Mouse (Mus musculus) hindbrain, postnatal 0 days (tissue): ENCODE measurements around the gene Kif23. TPM values are rescaled to one million over a fixed set of nuclear protein-coding genes. Genes with fewer than 3 reads are reported as not detected.

Source experiments
- ATAC-seq: fragments of 200-750 bp; cut with Nextera tagmentation; 2 replicates; pipeline ENCODE4 v1.8.0; 2017; ENCODE audit warnings: mild to moderate bottlenecking, moderate TSS enrichment, moderate library complexity
- DNase-seq: peaks from one replicate; pipeline ENCODE4 v3.0.0-alpha.2; 2015; ENCODE audit warnings: low spot score
- H3K27ac ChIP-seq: fragments of 300-500 bp; sonication (generic); 2 replicates; pipeline ENCODE4 v1.5.1; 2014; ENCODE audit warnings: mild to moderate bottlenecking
- H3K27me3 ChIP-seq: fragments of 300-500 bp; sonication (generic); 2 replicates; pipeline ENCODE4 v1.6.1; 2014; ENCODE audit warnings: low read length, mixed read lengths; ENCODE audit not compliant: insufficient read depth
- H3K36me3 ChIP-seq: fragments of 300-500 bp; sonication (generic); 2 replicates; pipeline ENCODE4 v1.6.1; 2014; ENCODE audit warnings: low read length, mixed read lengths; ENCODE audit not compliant: insufficient read depth
- H3K4me1 ChIP-seq: fragments of 300-500 bp; sonication (generic); 2 replicates; pipeline ENCODE4 v1.6.1; 2014; ENCODE audit warnings: antibody characterized with exemption, low read length, mixed read lengths; ENCODE audit not compliant: insufficient read depth
- H3K4me2 ChIP-seq: fragments of 300-500 bp; sonication (generic); 2 replicates; pipeline ENCODE4 v1.6.1; 2014; ENCODE audit warnings: low read depth, mild to moderate bottlenecking, low read length, moderate library complexity, mixed read lengths
- H3K4me3 ChIP-seq: fragments of 300-500 bp; sonication (generic); 2 replicates; pipeline ENCODE4 v1.5.1; 2014; ENCODE audit warnings: low read length
- H3K9ac ChIP-seq: fragments of 300-500 bp; sonication (generic); replicated peaks from 2 replicates; pipeline ENCODE4 v1.6.1; 2014; ENCODE audit warnings: mild to moderate bottlenecking, low read length, moderate library complexity, mixed read lengths
- H3K9me3 ChIP-seq: fragments of 300-500 bp; sonication (generic); 2 replicates; pipeline ENCODE4 v1.6.1; 2016; ENCODE audit warnings: low read length, mixed read lengths
- CTCF ChIP-seq: IDR thresholded peaks from 2 replicates; pipeline ENCODE4 v1.5.1; 2016; ENCODE audit warnings: antibody characterized with exemption, control low read depth, low read depth
- WGBS: fragments of 180-500 bp; shearing (Covaris S2); extraction: QIAGEN DNeasy Blood & Tissue Kit; methylation state at CpG from one replicate; pipeline ENCODE4 v1.1.7; 2014; 5-methylcytosine and 5-hydroxymethylcytosine counted together
- polyA plus RNA-seq: library from polyadenylated mRNA; unstranded; fragments of >200 nt; fragmentation: Nextera tagmentation; extraction: Ambion mirVana; gene quantifications from 2 replicates; pipeline ENCODE4 v1.2.1, GENCODE M21; 2015
- total RNA-seq: library from RNA; depleted of rRNA; stranded (reverse); fragments of >200 nt; gene quantifications from 2 replicates; pipeline ENCODE4 v1.2.3, GENCODE M21; 2014; rRNA removed

The Kif23 gene
- total RNA-seq = 4.5 and 7.5 TPM in 2 replicates
- polyA plus RNA-seq = 14.7 and 15.5 TPM in 2 replicates

GRCm38 (mm10) chr9:61946623-61947401, at the start of gene Kif23:
Kif23 (minus strand) TSS chr9:61946774.
- H3K4me1 ChIP-seq = peaks cover 7% of the 10 kb centered on the region
- 1% methylated on average over 44 of the region's 44 CpGs for WGBS
- TF ChIP-seq CTCF = peak; percentile 64
- peak within 1 kb of the TSS; percentile 100 for H3K4me2 ChIP-seq
- no peaks in the 10 kb centered on the region for H3K36me3 ChIP-seq
- H3K27ac ChIP-seq = 0 out of 2 replicates have a peak within 1 kb of the TSS, but pooled peaks have one; percentile 20
- H3K9me3 ChIP-seq = no peaks in the 10 kb centered on the region
- ATAC-seq (peak; percentile 94), DNase-seq (peak; percentile 98)
- H3K4me3 ChIP-seq = peak within 1 kb of the TSS; percentile 77
- H3K9ac ChIP-seq = peak within 1 kb of the TSS; percentile 57
- no peaks in the 10 kb centered on the region for H3K27me3 ChIP-seq

GRCm38 (mm10) chr9:61991158-61991557, 44.6 kb upstream of the Kif23 start:
- H3K36me3 ChIP-seq = no peaks in the 10 kb centered on the region
- WGBS = 71% methylated on average over 4 of the region's 4 CpGs
- DNase-seq (no peak), ATAC-seq (no peak)
- H3K27me3 ChIP-seq = no peaks in the 10 kb centered on the region
- no peak overlapping the region for H3K27ac ChIP-seq
- no peak overlapping the region for H3K9ac ChIP-seq
- no peak overlapping the region for H3K4me3 ChIP-seq
- TF ChIP-seq CTCF = no peak
- H3K9me3 ChIP-seq = no peaks in the 10 kb centered on the region
- no peaks in the 10 kb centered on the region for H3K4me1 ChIP-seq
- H3K4me2 ChIP-seq = no peak overlapping the region

DNA sequence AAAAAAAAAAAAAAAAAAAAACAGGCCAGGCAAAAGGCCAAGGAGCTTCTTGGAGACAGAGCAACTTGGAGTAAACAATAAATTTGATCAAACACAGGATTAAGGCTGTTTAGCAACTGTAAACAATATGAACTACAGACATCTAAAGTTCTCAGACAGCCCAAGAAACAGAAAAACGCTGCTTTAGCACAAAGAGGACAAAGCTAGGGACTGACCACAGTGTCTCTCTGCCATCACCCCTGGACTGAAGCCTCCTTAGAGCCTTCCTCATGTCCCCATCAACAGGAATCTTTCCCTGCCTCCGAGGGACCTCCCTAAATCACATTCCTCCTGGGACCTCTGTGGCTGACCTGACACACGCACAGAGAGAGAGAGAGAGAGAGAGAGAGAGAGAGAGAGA, 44.2 kb upstream of the Kif23 start:
- H3K4me3 ChIP-seq = no peak overlapping the region
- no peaks in the 10 kb centered on the region for H3K36me3 ChIP-seq
- no peak overlapping the region for H3K4me2 ChIP-seq
- no peaks in the 10 kb centered on the region for H3K27me3 ChIP-seq
- WGBS = 44% methylated on average over 3 of the region's 3 CpGs
- H3K9me3 ChIP-seq = no peaks in the 10 kb centered on the region
- TF ChIP-seq CTCF = no peak
- ATAC-seq (no peak), DNase-seq (no peak)
- H3K27ac ChIP-seq = no peak overlapping the region
- H3K9ac ChIP-seq = no peak overlapping the region
- no peaks in the 10 kb centered on the region for H3K4me1 ChIP-seq

DNA sequence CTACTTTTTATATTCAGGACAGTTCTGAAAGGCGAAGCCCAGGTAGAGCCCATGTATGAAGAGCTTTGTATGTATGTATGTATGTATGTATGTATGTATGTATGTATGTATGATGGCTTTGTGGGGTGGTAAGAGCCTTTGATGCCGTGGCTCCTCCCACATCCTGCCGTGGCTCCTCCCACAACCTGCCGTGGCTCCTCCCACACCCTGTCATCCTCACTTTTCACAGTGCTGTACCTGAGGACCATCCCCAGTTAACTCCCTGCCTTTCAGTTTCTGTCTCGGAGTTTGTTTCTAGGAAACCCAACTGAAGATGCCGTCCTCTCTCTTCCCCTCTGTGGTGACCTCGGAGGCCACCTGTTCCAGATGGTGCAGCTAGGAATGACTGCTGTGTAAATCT, 39.5 kb upstream of the Kif23 start:
- H3K36me3 ChIP-seq = no peaks in the 10 kb centered on the region
- no peak for DNase-seq
- no peak overlapping the region for H3K9ac ChIP-seq
- no peaks in the 10 kb centered on the region for H3K27me3 ChIP-seq
- H3K4me2 ChIP-seq = no peak overlapping the region
- no peak overlapping the region for H3K27ac ChIP-seq
- no peak for ATAC-seq
- 93% methylated on average over 7 of the region's 7 CpGs for WGBS
- 0 out of 2 replicates have a peak, but pooled peaks cover 3% of the 10 kb centered on the region for H3K4me1 ChIP-seq
- H3K4me3 ChIP-seq = no peak overlapping the region
- H3K9me3 ChIP-seq = no peaks in the 10 kb centered on the region
- no peak for TF ChIP-seq CTCF

DNA sequence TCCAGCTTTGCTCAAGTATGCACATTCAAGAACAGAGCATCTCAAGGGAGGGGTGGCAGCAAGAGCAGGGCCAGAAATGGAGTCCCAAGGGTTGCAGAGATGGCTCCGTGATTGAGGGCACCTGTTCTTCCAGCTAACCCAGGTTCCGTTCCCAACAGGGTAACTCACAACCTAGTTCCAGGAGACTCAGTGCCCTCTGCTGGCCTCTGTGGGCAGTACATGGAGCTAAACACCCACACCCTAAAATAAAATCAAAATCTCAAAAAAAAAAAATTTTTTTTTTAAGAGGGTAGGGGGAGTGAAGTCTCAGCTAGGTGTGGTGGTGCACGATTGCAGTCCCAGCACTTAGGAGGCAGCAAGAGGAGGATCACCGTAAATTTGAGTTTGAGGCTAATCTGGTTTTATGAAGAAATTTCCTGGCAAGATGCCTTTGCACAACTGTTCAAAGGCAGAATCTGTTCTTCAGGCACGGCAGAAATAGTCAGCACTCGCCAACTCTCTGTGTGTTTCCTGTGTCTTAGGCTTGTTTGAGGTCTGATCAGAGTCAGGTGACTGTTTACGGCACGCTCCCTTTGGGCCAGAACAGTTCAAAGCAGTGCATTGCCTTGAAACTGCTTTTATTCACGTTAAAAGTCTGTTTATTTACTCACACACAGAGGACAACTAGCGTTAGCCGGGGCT, 38.7 kb upstream of the Kif23 start:
- 44% methylated on average over 11 of the region's 11 CpGs for WGBS
- H3K27me3 ChIP-seq = no peaks in the 10 kb centered on the region
- H3K9me3 ChIP-seq = no peaks in the 10 kb centered on the region
- no peak overlapping the region for H3K9ac ChIP-seq
- DNase-seq = peak; percentile 69
- no peak overlapping the region for H3K4me2 ChIP-seq
- H3K36me3 ChIP-seq = no peaks in the 10 kb centered on the region
- H3K27ac ChIP-seq = no peak overlapping the region
- H3K4me1 ChIP-seq = 0 out of 2 replicates have a peak, but pooled peaks cover 3% of the 10 kb centered on the region
- no peak overlapping the region for H3K4me3 ChIP-seq
- ATAC-seq = no peak
- TF ChIP-seq CTCF = peak; percentile 74

GRCm38 (mm10) chr9:61982940-61983620, 36.5 kb upstream of the Kif23 start:
- Histone ChIP-seq H3K9ac (no peak overlapping the region), H3K4me2 (no peak overlapping the region), H3K27me3 (no peaks in the 10 kb centered on the region), H3K4me1 (0 out of 2 replicates have a peak, but pooled peaks cover 3% of the 10 kb centered on the region), H3K4me3 (no peak overlapping the region), H3K36me3 (no peaks in the 10 kb centered on the region), H3K9me3 (no peaks in the 10 kb centered on the region), H3K27ac (no peak overlapping the region)
- 91% methylated on average over 7 of the region's 7 CpGs for WGBS
- DNase-seq (no peak), ATAC-seq (no peak)
- no peak for TF ChIP-seq CTCF
